Mouse (Mus musculus) stomach, embryonic 16.5 days (tissue): ENCODE data around the gene Kri1. TPM values are rescaled to one million over a fixed set of nuclear protein-coding genes. Genes with fewer than 3 reads are reported as not detected.

ENCODE experiments used
- ATAC-seq: fragments of 200-750 bp; cut with Nextera tagmentation; 2 replicates; pipeline ENCODE4 v1.8.0; 2017; ENCODE audit warnings: moderate number of reproducible peaks, moderate TSS enrichment; ENCODE audit not compliant: insufficient read depth, low FRiP score
- H3K27ac ChIP-seq: fragments of 300-500 bp; sonication (generic); 2 replicates; pipeline ENCODE4 v1.5.1; 2014; ENCODE audit warnings: low read length
- H3K27me3 ChIP-seq: fragments of 300-500 bp; sonication (generic); 2 replicates; pipeline ENCODE4 v1.6.1; 2014; ENCODE audit warnings: low read length, control low read depth, mixed read lengths; ENCODE audit not compliant: control insufficient read depth, insufficient read depth
- H3K36me3 ChIP-seq: fragments of 300-500 bp; sonication (generic); 2 replicates; pipeline ENCODE4 v1.6.1; 2014; ENCODE audit warnings: low read length; ENCODE audit not compliant: control insufficient read depth, insufficient read depth
- H3K4me1 ChIP-seq: fragments of 300-500 bp; sonication (generic); 2 replicates; pipeline ENCODE4 v1.6.1; 2014; ENCODE audit warnings: low read length, control low read depth, mixed read lengths; ENCODE audit not compliant: control insufficient read depth, insufficient read depth
- H3K4me2 ChIP-seq: fragments of 300-500 bp; sonication (generic); 2 replicates; pipeline ENCODE4 v1.6.1; 2014; ENCODE audit warnings: low read depth, low read length, mixed read lengths
- H3K4me3 ChIP-seq: fragments of 300-500 bp; sonication (generic); replicated peaks from 2 replicates; pipeline ENCODE4 v1.5.1; 2014; ENCODE audit warnings: mild to moderate bottlenecking, low read length
- H3K9ac ChIP-seq: fragments of 300-500 bp; sonication (generic); 2 replicates; pipeline ENCODE4 v1.6.1; 2014; ENCODE audit warnings: low read length
- H3K9me3 ChIP-seq: fragments of 300-500 bp; sonication (generic); replicated peaks from 2 replicates; pipeline ENCODE4 v1.6.1; 2016; ENCODE audit warnings: low read length, control low read depth; ENCODE audit not compliant: control insufficient read depth
- WGBS: fragments of 180-500 bp; shearing (Covaris S2); extraction: QIAGEN DNeasy Blood & Tissue Kit; methylation state at CpG from one replicate; pipeline ENCODE4 v1.1.7; 2014; 5-methylcytosine and 5-hydroxymethylcytosine counted together
- polyA plus RNA-seq: library from polyadenylated mRNA; unstranded; fragments of >200 nt; fragmentation: Nextera tagmentation; extraction: Ambion mirVana; gene quantifications from 2 replicates; pipeline ENCODE4 v1.2.1, GENCODE M21; 2015

The Kri1 gene
- polyA plus RNA-seq, 1 experiment from 2014 or later: 18.2 TPM

- H3K9ac ChIP-seq: no peak overlapping the region
- no peak for ATAC-seq
- H3K36me3 ChIP-seq: peaks cover 17% of the 10 kb centered on the region
- no peaks in the 10 kb centered on the region for H3K27me3 ChIP-seq
- no peaks in the 10 kb centered on the region for H3K9me3 ChIP-seq
- H3K27ac ChIP-seq: no peak overlapping the region
- H3K4me2 ChIP-seq: no peak overlapping the region
- 79% methylated on average over 3 of the region's 3 CpGs for WGBS
- H3K4me1 ChIP-seq: peaks cover 17% of the 10 kb centered on the region
- no peak overlapping the region for H3K4me3 ChIP-seq
Measured at GRCm38 (mm10) chr9:21283994-21284393, 3.8 kb downstream of the Kri1 start.

DNA sequence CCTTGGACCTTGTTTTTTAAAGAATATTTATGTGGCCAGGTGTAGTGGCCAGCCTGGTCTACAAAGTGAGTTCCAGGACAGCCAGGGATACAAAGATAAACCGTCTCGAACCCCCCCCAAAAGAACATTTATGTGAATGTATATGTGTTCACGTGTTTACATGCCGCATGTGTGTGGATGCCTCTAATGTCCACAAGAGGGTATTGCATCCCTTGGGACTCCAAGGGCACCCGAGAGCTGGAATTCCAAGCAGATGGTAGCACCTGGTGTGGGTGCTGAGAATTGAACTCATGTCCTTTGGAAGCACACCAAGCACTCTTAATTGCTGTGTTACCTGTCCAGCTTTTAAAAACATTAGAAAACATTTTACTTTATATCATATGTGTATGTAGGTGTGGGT lies 4.2 kb downstream of the Kri1 start:
- H3K9me3 ChIP-seq: no peaks in the 10 kb centered on the region
- no peaks in the 10 kb centered on the region for H3K27me3 ChIP-seq
- peaks cover 18% of the 10 kb centered on the region for H3K36me3 ChIP-seq
- no peak overlapping the region for H3K4me3 ChIP-seq
- peaks cover 14% of the 10 kb centered on the region for H3K4me1 ChIP-seq
- no peak for ATAC-seq
- 89% methylated on average over 5 of the region's 5 CpGs for WGBS
- no peak overlapping the region for H3K4me2 ChIP-seq
- no peak overlapping the region for H3K9ac ChIP-seq
- H3K27ac ChIP-seq: no peak overlapping the region

DNA sequence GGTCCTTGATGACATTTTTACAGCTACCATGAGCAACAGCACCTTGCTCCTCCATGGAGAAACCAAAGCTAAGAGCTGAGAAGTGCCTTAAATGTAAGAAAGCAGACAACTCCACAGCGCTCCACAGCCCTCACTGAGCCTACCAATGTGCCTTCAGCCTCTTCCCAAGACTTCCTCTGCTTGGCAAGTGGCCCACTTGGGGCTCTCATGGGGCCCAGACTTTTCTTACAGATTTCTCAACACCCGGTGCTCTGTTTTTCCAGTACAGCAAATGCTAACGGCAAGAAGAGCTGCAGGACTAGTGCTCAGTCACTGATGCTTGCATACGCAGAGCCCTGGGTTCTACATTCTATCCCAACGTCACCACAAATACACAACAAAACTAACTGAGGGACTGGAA lies 10.0 kb downstream of the Kri1 start:
- Histone ChIP-seq H3K36me3 (peaks cover 44% of the 10 kb centered on the region), H3K9me3 (no peaks in the 10 kb centered on the region), H3K9ac (no peak overlapping the region), H3K4me3 (no peak overlapping the region), H3K27me3 (no peaks in the 10 kb centered on the region), H3K27ac (no peak overlapping the region), H3K4me1 (no peaks in the 10 kb centered on the region), H3K4me2 (no peak overlapping the region)
- no peak for ATAC-seq
- 89% methylated on average over 5 of the region's 5 CpGs for WGBS

DNA sequence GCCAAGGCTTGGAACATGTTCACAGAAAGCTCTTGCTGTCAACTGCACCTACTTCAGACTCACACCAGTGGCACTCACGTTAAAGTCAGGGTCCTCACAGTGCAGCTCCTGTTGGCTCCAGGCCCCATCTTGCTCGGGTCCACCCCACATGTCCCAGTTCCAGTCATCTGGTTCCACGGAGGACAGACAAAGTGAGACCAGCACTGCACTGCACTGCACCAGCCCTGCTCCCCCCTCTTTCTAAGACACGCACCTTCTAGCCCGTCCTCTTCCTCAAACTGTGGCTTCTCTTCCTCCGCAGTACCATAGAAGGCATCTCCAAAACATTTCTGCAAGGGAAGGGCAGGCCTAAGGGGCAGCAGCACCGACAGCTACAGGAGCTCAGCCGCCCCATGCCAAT lies 11.5 kb downstream of the Kri1 start:
- ATAC-seq: no peak; the same call in 1 of the 2 replicates
- 91% methylated on average over 8 of the region's 8 CpGs for WGBS

DNA sequence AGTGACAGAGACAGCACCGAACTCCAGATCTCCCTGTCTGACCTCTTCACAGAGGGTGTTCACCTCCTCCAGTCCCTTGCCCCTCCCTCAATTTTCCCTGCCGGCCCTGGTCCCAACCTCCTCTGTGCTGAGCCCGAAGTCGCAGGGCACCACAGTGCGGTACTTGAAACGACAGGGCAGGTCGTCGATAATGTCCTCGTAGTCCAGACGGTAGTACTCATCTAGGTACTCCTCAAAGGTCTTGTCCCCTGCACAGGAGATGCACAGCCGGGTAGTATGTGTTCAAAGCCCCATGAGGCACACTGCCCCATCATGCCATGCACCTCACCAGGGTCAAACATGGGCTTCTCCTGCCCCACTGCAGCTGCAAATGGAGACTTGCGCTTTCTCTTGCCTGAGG lies 12.0 kb downstream of the Kri1 start:
- Histone ChIP-seq H3K4me3 (no peak overlapping the region), H3K4me1 (no peaks in the 10 kb centered on the region), H3K9ac (no peak overlapping the region), H3K27me3 (no peaks in the 10 kb centered on the region), H3K4me2 (no peak overlapping the region), H3K9me3 (no peaks in the 10 kb centered on the region), H3K27ac (no peak overlapping the region), H3K36me3 (peaks cover 46% of the 10 kb centered on the region)
- ATAC-seq: no peak
- 86% methylated on average over 12 of the region's 12 CpGs for WGBS

More for the DNA sequence above, 11.5 kb downstream of the Kri1 start:
- H3K4me3 ChIP-seq: no peak overlapping the region
- no peak overlapping the region for H3K4me2 ChIP-seq
- no peak overlapping the region for H3K27ac ChIP-seq
- no peaks in the 10 kb centered on the region for H3K9me3 ChIP-seq
- no peaks in the 10 kb centered on the region for H3K27me3 ChIP-seq
- peaks cover 47% of the 10 kb centered on the region for H3K36me3 ChIP-seq
- no peak overlapping the region for H3K9ac ChIP-seq
- no peaks in the 10 kb centered on the region for H3K4me1 ChIP-seq

DNA sequence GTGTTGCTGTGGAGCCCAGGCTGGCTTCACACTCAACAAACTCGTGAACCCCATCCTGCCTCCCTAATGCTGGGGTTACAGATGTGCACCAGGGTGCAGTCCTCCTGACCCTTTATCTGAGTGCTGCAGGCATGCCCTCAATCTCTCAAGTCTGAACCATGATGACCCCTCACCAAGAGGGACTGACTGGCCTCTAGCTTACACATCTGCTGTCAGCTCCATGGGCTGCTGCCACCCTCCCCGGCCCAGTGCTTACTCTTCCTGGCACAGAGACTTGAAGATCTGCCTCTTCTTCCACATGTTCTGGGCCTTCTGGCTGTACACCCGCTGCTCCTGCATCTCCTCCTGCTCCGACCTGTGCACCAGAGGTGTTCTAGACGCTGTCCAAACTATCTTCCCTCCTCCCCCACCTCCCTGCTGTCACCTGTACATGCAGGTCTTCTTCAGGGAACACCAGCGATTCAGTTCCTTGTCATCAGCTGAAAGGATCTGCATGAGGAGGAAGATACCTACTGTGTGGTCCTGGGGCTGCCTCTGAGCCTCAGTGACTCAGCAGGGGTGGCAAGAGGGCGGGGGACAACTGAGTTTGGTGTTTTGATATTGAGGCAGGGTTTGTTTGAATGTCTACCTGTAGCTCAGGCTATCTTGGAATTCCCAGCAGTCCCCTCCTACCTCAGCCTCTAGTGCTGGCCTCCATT lies 12.6 kb downstream of the Kri1 start:
- Histone ChIP-seq H3K9ac (no peak overlapping the region), H3K4me3 (no peak overlapping the region), H3K4me2 (no peak overlapping the region), H3K27me3 (no peaks in the 10 kb centered on the region), H3K9me3 (no peaks in the 10 kb centered on the region), H3K36me3 (peaks cover 49% of the 10 kb centered on the region), H3K27ac (no peak overlapping the region), H3K4me1 (no peaks in the 10 kb centered on the region)
- no peak for ATAC-seq
- 79% methylated on average over 7 of the region's 7 CpGs for WGBS

GRCm38 (mm10) chr9:21274336-21274735 lies 13.4 kb downstream of the Kri1 start:
- peaks cover 49% of the 10 kb centered on the region for H3K36me3 ChIP-seq
- ATAC-seq: no peak

GRCm38 (mm10) chr9:21273520-21274228 lies 14.1 kb downstream of the Kri1 start:
- ATAC-seq: no peak
- WGBS: 80% methylated on average over 7 of the region's 7 CpGs
- Histone ChIP-seq H3K9ac (no peak overlapping the region), H3K27ac (no peak overlapping the region), H3K4me3 (no peak overlapping the region), H3K36me3 (peaks cover 54% of the 10 kb centered on the region), H3K9me3 (no peaks in the 10 kb centered on the region), H3K27me3 (no peaks in the 10 kb centered on the region), H3K4me2 (no peak overlapping the region), H3K4me1 (no peaks in the 10 kb centered on the region)

More at GRCm38 (mm10) chr9:21274336-21274735, 13.4 kb downstream of the Kri1 start:
- Histone ChIP-seq H3K9me3 (no peaks in the 10 kb centered on the region), H3K4me3 (no peak overlapping the region), H3K27me3 (no peaks in the 10 kb centered on the region), H3K27ac (no peak overlapping the region), H3K4me2 (no peak overlapping the region), H3K4me1 (no peaks in the 10 kb centered on the region), H3K9ac (no peak overlapping the region)
- WGBS: 90% methylated on average over 3 of the region's 3 CpGs

GRCm38 (mm10) chr9:21273094-21273493 lies 14.7 kb downstream of the Kri1 start:
- no peak for ATAC-seq
- no peak overlapping the region for H3K9ac ChIP-seq
- peaks cover 53% of the 10 kb centered on the region for H3K36me3 ChIP-seq
- H3K4me1 ChIP-seq: no peaks in the 10 kb centered on the region
- no peak overlapping the region for H3K4me2 ChIP-seq
- no peaks in the 10 kb centered on the region for H3K9me3 ChIP-seq
- H3K27ac ChIP-seq: no peak overlapping the region
- H3K27me3 ChIP-seq: no peaks in the 10 kb centered on the region
- 80% methylated on average over 8 of the region's 8 CpGs for WGBS
- no peak overlapping the region for H3K4me3 ChIP-seq
